Mouse (Mus musculus) kidney, embryonic 14.5 days (tissue): ENCODE results near the gene Becn1. TPM values are rescaled to one million over a fixed set of nuclear protein-coding genes. Genes with fewer than 3 reads are reported as not detected.

Experiments
- ATAC-seq: fragments of 200-750 bp; cut with Nextera tagmentation; 2 replicates; pipeline ENCODE4 v1.8.0; 2017; ENCODE audit warnings: moderate number of reproducible peaks, mild to moderate bottlenecking, moderate TSS enrichment, moderate library complexity; ENCODE audit not compliant: low FRiP score, low TSS enrichment
- H3K27ac ChIP-seq: fragments of 300-500 bp; sonication (generic); 2 replicates; pipeline ENCODE4 v1.5.1; 2014; ENCODE audit warnings: low read depth, mild to moderate bottlenecking, low read length, moderate library complexity, mixed read lengths
- H3K27me3 ChIP-seq: fragments of 300-500 bp; sonication (generic); 2 replicates; pipeline ENCODE4 v1.6.1; 2014; ENCODE audit warnings: mild to moderate bottlenecking, low read length; ENCODE audit not compliant: control insufficient read depth, insufficient read depth
- H3K36me3 ChIP-seq: fragments of 300-500 bp; sonication (generic); 2 replicates; pipeline ENCODE4 v1.6.1; 2014; ENCODE audit warnings: low read length, mixed read lengths; ENCODE audit not compliant: control insufficient read depth, insufficient read depth
- H3K4me1 ChIP-seq: fragments of 300-500 bp; sonication (generic); 2 replicates; pipeline ENCODE4 v1.6.1; 2014; ENCODE audit warnings: low read length, mixed read lengths; ENCODE audit not compliant: control insufficient read depth, insufficient read depth
- H3K4me2 ChIP-seq: fragments of 300-500 bp; sonication (generic); replicated peaks from 2 replicates; pipeline ENCODE4 v1.6.1; 2014; ENCODE audit warnings: low read depth, mild to moderate bottlenecking, low read length
- H3K4me3 ChIP-seq: fragments of 300-500 bp; sonication (generic); 2 replicates; pipeline ENCODE4 v1.5.1; 2014; ENCODE audit warnings: mild to moderate bottlenecking, low read length
- H3K9ac ChIP-seq: fragments of 300-500 bp; sonication (generic); 2 replicates; pipeline ENCODE4 v1.6.1; 2014; ENCODE audit warnings: low read depth, mild to moderate bottlenecking, low read length, moderate library complexity
- H3K9me3 ChIP-seq: fragments of 300-500 bp; sonication (generic); 2 replicates; pipeline ENCODE4 v1.6.1; 2016; ENCODE audit warnings: low read length; ENCODE audit not compliant: control insufficient read depth
- WGBS: fragments of 180-500 bp; shearing (Covaris S2); extraction: QIAGEN DNeasy Blood & Tissue Kit; methylation state at CpG from one replicate; pipeline ENCODE4 v1.1.7; 2014; 5-methylcytosine and 5-hydroxymethylcytosine counted together
- polyA plus RNA-seq: library from polyadenylated mRNA; unstranded; fragments of >200 nt; fragmentation: Nextera tagmentation; extraction: Ambion mirVana; gene quantifications from 2 replicates; pipeline ENCODE4 v1.2.1, GENCODE M21; 2014

Gene Becn1
- polyA plus RNA-seq, 1 experiment from 2014 or later: 164 TPM

GRCm38 (mm10) chr11:101278223-101279192 is 23.6 kb downstream of the Becn1 start, which contains the start of the genes Cntd1 and Coa3:
Gene Cntd1 (plus strand): TSS chr11:101279012.
Gene Coa3 (minus strand): TSS chr11:101279114.
- Histone ChIP-seq H3K9me3 (no peaks in the 10 kb centered on the region), H3K27me3 (no peaks in the 10 kb centered on the region), H3K4me1 (peaks cover 44% of the 10 kb centered on the region), H3K4me2 (peak within 1 kb of the TSS; percentile 84), H3K36me3 (peaks cover 5% of the 10 kb centered on the region; the same call in 1 of the 2 replicates), H3K27ac (peak within 1 kb of the TSS; percentile 63), H3K4me3 (peak within 1 kb of the TSS; percentile 50), H3K9ac (peak within 1 kb of the TSS; percentile 52)
- peak; percentile 88 for ATAC-seq
- WGBS: 7% methylated on average over 45 of the region's 45 CpGs

GRCm38 (mm10) chr11:101277381-101278222 is 24.5 kb downstream of the Becn1 start:
- H3K27ac ChIP-seq: peak overlapping the region; percentile 63

GRCm38 (mm10) chr11:101276319-101277070 is 25.6 kb downstream of the Becn1 start:
- H3K4me1 ChIP-seq: peaks cover 37% of the 10 kb centered on the region
- H3K27me3 ChIP-seq: no peaks in the 10 kb centered on the region
- peaks cover 5% of the 10 kb centered on the region; the same call in 1 of the 2 replicates for H3K36me3 ChIP-seq
- H3K9ac ChIP-seq: peak overlapping the region; percentile 36; the same call in 1 of the 2 replicates
- ATAC-seq: no peak
- H3K9me3 ChIP-seq: no peaks in the 10 kb centered on the region
- H3K4me2 ChIP-seq: peak overlapping the region; percentile 84
- H3K27ac ChIP-seq: peak overlapping the region; percentile 45; the same call in 1 of the 2 replicates
- H3K4me3 ChIP-seq: no peak overlapping the region; the same call in 1 of the 2 replicates
- WGBS: 32% methylated on average over 27 of the region's 27 CpGs

More at GRCm38 (mm10) chr11:101277381-101278222, 24.5 kb downstream of the Becn1 start:
- Histone ChIP-seq H3K4me2 (peak overlapping the region; percentile 84), H3K9ac (peak overlapping the region; percentile 52), H3K4me3 (peak overlapping the region; percentile 50), H3K27me3 (no peaks in the 10 kb centered on the region), H3K36me3 (peaks cover 5% of the 10 kb centered on the region; the same call in 1 of the 2 replicates), H3K4me1 (peaks cover 41% of the 10 kb centered on the region), H3K9me3 (no peaks in the 10 kb centered on the region)
- 37% methylated on average over 12 of the region's 12 CpGs for WGBS
- peak; percentile 28; the same call in 1 of the 2 replicates for ATAC-seq

GRCm38 (mm10) chr11:101275309-101275708 is 26.8 kb downstream of the Becn1 start:
- no peak overlapping the region for H3K9ac ChIP-seq
- no peak overlapping the region for H3K4me2 ChIP-seq
- no peaks in the 10 kb centered on the region for H3K9me3 ChIP-seq
- no peak overlapping the region for H3K4me3 ChIP-seq
- 78% methylated on average over 4 of the region's 4 CpGs for WGBS
- no peaks in the 10 kb centered on the region for H3K27me3 ChIP-seq
- peaks cover 31% of the 10 kb centered on the region for H3K4me1 ChIP-seq
- H3K27ac ChIP-seq: no peak overlapping the region
- peaks cover 5% of the 10 kb centered on the region; the same call in 1 of the 2 replicates for H3K36me3 ChIP-seq
- ATAC-seq: no peak

- H3K9me3 ChIP-seq: no peaks in the 10 kb centered on the region
- peaks cover 21% of the 10 kb centered on the region for H3K4me1 ChIP-seq
- H3K9ac ChIP-seq: no peak overlapping the region
- 86% methylated on average over 3 of the region's 3 CpGs for WGBS
- ATAC-seq: no peak
- H3K4me2 ChIP-seq: no peak overlapping the region
- peaks cover 9% of the 10 kb centered on the region; the same call in 1 of the 2 replicates for H3K36me3 ChIP-seq
- H3K27me3 ChIP-seq: no peaks in the 10 kb centered on the region
- H3K4me3 ChIP-seq: no peak overlapping the region
- H3K27ac ChIP-seq: no peak overlapping the region
These were observed 29.6 kb downstream of the Becn1 start for GRCm38 (mm10) chr11:101272446-101272845.

GRCm38 (mm10) chr11:101269577-101270116 is 32.4 kb downstream of the Becn1 start:
- Histone ChIP-seq H3K27me3 (no peaks in the 10 kb centered on the region), H3K36me3 (0 out of 2 replicates have a peak, but pooled peaks cover 3% of the 10 kb centered on the region), H3K9me3 (no peaks in the 10 kb centered on the region), H3K4me2 (no peak overlapping the region), H3K4me1 (peaks cover 10% of the 10 kb centered on the region; the same call in 1 of the 2 replicates), H3K9ac (no peak overlapping the region), H3K4me3 (no peak overlapping the region), H3K27ac (no peak overlapping the region)
- 11% methylated on average over 10 of the region's 10 CpGs for whole genome bisulfite sequencing
- no peak for ATAC-seq

GRCm38 (mm10) chr11:101265906-101266305 is 36.2 kb downstream of the Becn1 start:
- Histone ChIP-seq H3K4me3 (no peak overlapping the region), H3K27me3 (peaks cover 9% of the 10 kb centered on the region; the same call in 1 of the 2 replicates), H3K4me1 (peaks cover 30% of the 10 kb centered on the region), H3K27ac (no peak overlapping the region), H3K9ac (no peak overlapping the region), H3K36me3 (0 out of 2 replicates have a peak, but pooled peaks cover 3% of the 10 kb centered on the region), H3K4me2 (no peak overlapping the region; the same call in 1 of the 2 replicates), H3K9me3 (no peaks in the 10 kb centered on the region)
- ATAC-seq: no peak
- WGBS: 47% methylated on average over 6 of the region's 6 CpGs
